Mouse (Mus musculus): ENCODE data around the gene Gm49425. TPM values are rescaled to one million over a fixed set of nuclear protein-coding genes. Genes with fewer than 3 reads are reported as not detected.
A peak's percentile ranks its signal among the peaks of the same experiment; 100 is the strongest.
"Not testable (repeated sequence)": the region's sequence is repeated elsewhere in the genome, so short reads cannot be mapped to it uniquely, and the experiment has no call there.

The Gm49425 gene
- polyA plus RNA-seq (2016; fragmentation: Nextera tagmentation; extraction: Ambion mirVana), result not detected in 2 replicates

DNA sequence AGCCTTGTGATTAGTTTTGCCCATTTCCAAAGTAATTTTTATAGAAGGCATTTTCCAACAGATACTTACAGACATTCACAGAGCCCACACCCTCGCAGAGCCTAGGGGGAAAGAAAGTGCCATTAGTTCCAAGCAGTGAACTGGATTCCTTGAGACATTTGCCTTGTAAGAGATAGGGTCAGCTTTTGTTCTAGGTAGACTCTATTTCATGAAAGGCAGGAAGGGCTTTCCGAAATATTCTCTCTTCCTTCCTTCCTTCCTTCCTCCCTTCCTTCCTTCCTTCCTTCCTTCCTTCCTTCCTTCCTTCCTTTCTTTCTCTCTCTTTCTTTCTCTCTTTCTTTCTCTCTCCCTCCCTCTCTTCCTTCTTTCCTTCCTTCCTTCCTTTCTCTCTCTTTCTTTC is at the start of gene Gm49425:
Gm49425 (minus strand) TSS at position 101 of the 400 bp plus-strand sequence.
- not testable (repeated sequence) for H3K36me3 ChIP-seq (replicated peaks); H3K4me3 ChIP-seq; H3K9me3 ChIP-seq; H3K27ac ChIP-seq; H3K4me1 ChIP-seq; H3K27me3 ChIP-seq (ENCODE audit: poor library complexity, severe bottlenecking); DNase-seq (ENCODE audit: extremely low spot score, low spot score)
- 76% methylated on average over 2 of the region's 2 CpGs for WGBS

- 66% methylated on average over 5 of the region's 5 CpGs for WGBS
- Histone ChIP-seq H3K9me3 (no peaks in the 10 kb centered on the region), H3K27me3 (ENCODE audit: poor library complexity, severe bottlenecking) (peaks cover 4% of the 10 kb centered on the region; the same call in 1 of the 2 replicates), H3K4me1 (peaks cover 11% of the 10 kb centered on the region), H3K36me3 (replicated peaks) (no peaks in the 10 kb centered on the region), H3K27ac (no peak within 1 kb of the TSS), H3K4me3 (no peak within 1 kb of the TSS)
- DNase-seq (ENCODE audit: extremely low spot score, low spot score), result no peak
Measured at GRCm38 (mm10) chr15:101562850-101563249, 45.8 kb upstream of the Gm49425 start, which contains the start of gene Krt90. Krt90 (minus strand) TSS chr15:101562950.

DNA sequence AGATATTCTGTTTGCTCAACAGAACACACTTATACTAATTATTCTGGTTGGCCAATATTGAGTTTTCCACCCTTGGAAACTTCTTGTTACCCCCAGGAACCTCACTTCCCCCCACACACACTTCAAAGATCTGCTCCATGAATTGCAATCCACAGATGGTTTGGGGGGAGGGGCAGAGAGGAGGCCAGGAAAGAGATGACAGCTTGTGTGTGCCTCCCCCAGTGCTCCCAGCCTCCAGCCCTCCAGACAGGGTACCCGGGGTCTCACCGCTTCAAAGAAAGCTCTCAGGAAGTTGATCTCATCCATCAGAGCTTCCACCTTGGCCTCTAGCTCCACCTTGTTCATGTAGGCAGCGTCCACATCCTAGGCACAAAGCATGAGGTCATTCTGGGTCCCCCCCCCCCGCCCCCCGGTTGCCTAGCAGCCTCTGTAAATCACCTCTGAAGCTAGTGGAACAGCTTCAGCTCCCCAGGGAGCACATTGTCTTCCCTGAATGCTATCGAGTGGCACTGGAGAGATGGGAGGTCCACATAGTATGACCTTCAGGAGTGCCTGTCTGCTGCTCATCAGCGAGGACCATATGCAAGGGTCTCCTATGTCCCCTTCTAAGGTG is 41.1 kb upstream of the Gm49425 start:
- peaks cover 20% of the 10 kb centered on the region for H3K4me1 ChIP-seq
- peak; percentile 55 for DNase-seq (ENCODE audit: extremely low spot score, low spot score)
- H3K27me3 ChIP-seq (ENCODE audit: poor library complexity, severe bottlenecking), result peaks cover 30% of the 10 kb centered on the region
- H3K4me3 ChIP-seq, result no peak overlapping the region; the same call in 1 of the 2 replicates
- peak overlapping the region; percentile 56 for H3K27ac ChIP-seq
- WGBS, result 19% methylated on average over 7 of the region's 7 CpGs
- no peaks in the 10 kb centered on the region for H3K36me3 ChIP-seq (replicated peaks)
- H3K9me3 ChIP-seq, result no peaks in the 10 kb centered on the region

GRCm38 (mm10) chr15:101553169-101553568 is 36.1 kb upstream of the Gm49425 start:
- H3K4me3 ChIP-seq, result peak overlapping the region; percentile 23; the same call in 1 of the 2 replicates
- H3K9me3 ChIP-seq, result no peaks in the 10 kb centered on the region
- H3K4me1 ChIP-seq, result peaks cover 21% of the 10 kb centered on the region
- no peak overlapping the region for H3K27ac ChIP-seq
- under 1% methylated on average over 11 of the region's 11 CpGs for WGBS
- no peaks in the 10 kb centered on the region for H3K36me3 ChIP-seq (replicated peaks)
- H3K27me3 ChIP-seq (ENCODE audit: poor library complexity, severe bottlenecking), result peaks cover 48% of the 10 kb centered on the region
- DNase-seq (ENCODE audit: extremely low spot score, low spot score), result peak; percentile 43

- no peaks in the 10 kb centered on the region for H3K36me3 ChIP-seq (replicated peaks)
- 89% methylated on average over 8 of the region's 8 CpGs for WGBS
- H3K27ac ChIP-seq, result no peak overlapping the region
- peaks cover 48% of the 10 kb centered on the region for H3K27me3 ChIP-seq (ENCODE audit: poor library complexity, severe bottlenecking)
- H3K9me3 ChIP-seq, result no peaks in the 10 kb centered on the region
- H3K4me3 ChIP-seq, result no peak overlapping the region
- no peak for DNase-seq (ENCODE audit: extremely low spot score, low spot score)
- peaks cover 11% of the 10 kb centered on the region for H3K4me1 ChIP-seq
Measured at GRCm38 (mm10) chr15:101552188-101552587, 35.1 kb upstream of the Gm49425 start.

- no peak for DNase-seq (ENCODE audit: extremely low spot score, low spot score)
- Histone ChIP-seq H3K36me3 (replicated peaks) (no peaks in the 10 kb centered on the region), H3K4me3 (no peak within 1 kb of the TSS), H3K4me1 (peaks cover 11% of the 10 kb centered on the region), H3K9me3 (no peaks in the 10 kb centered on the region), H3K27ac (no peak within 1 kb of the TSS), H3K27me3 (ENCODE audit: poor library complexity, severe bottlenecking) (peaks cover 41% of the 10 kb centered on the region)
- 86% methylated on average over 7 of the region's 7 CpGs for WGBS
Measured at GRCm38 (mm10) chr15:101550567-101550966, 33.5 kb upstream of the Gm49425 start, which contains the start of gene Krt82. Krt82 (minus strand) TSS chr15:101550667.

- H3K9me3 ChIP-seq, result no peaks in the 10 kb centered on the region
- DNase-seq (ENCODE audit: extremely low spot score, low spot score), result no peak
- WGBS, result 63% methylated on average over 3 of the region's 3 CpGs
- H3K4me1 ChIP-seq, result peaks cover 13% of the 10 kb centered on the region
- no peak overlapping the region for H3K4me3 ChIP-seq
- H3K27ac ChIP-seq, result no peak overlapping the region
- H3K27me3 ChIP-seq (ENCODE audit: poor library complexity, severe bottlenecking), result no peaks in the 10 kb centered on the region
- no peaks in the 10 kb centered on the region for H3K36me3 ChIP-seq (replicated peaks)
Measured at GRCm38 (mm10) chr15:101544478-101544877, 27.4 kb upstream of the Gm49425 start.

- no peak overlapping the region for H3K4me3 ChIP-seq
- H3K36me3 ChIP-seq (replicated peaks), result no peaks in the 10 kb centered on the region
- 0 out of 2 replicates have a peak overlapping the region, but pooled peaks have one; percentile 9 for H3K27ac ChIP-seq
- no peak for DNase-seq (ENCODE audit: extremely low spot score, low spot score)
- WGBS, result 63% methylated on average over 9 of the region's 9 CpGs
- no peaks in the 10 kb centered on the region for H3K27me3 ChIP-seq (ENCODE audit: poor library complexity, severe bottlenecking)
- peaks cover 23% of the 10 kb centered on the region for H3K4me1 ChIP-seq
- no peaks in the 10 kb centered on the region for H3K9me3 ChIP-seq
Measured at GRCm38 (mm10) chr15:101542543-101542942, 25.5 kb upstream of the Gm49425 start.

DNA sequence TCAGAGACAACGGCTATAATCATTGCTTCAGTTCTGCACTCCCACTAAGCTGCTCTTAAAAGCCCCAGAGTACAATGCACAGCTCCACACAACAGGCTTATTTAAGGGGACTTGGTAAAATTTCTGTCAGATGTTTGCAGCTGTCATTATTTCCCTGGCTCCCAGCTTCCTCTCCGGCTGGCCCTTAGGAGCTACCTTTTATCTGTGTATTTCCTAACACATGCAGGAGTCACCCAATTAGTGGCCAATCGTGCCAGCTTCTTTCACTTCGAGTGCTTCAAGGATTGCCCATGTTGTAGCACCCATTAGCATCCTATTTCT is 21.5 kb upstream of the Gm49425 start:
- Histone ChIP-seq H3K27ac (no peak overlapping the region; the same call in 1 of the 2 replicates), H3K36me3 (replicated peaks) (no peaks in the 10 kb centered on the region), H3K4me1 (peaks cover 25% of the 10 kb centered on the region), H3K27me3 (ENCODE audit: poor library complexity, severe bottlenecking) (no peaks in the 10 kb centered on the region), H3K9me3 (no peaks in the 10 kb centered on the region), H3K4me3 (no peak overlapping the region)
- 74% methylated on average over 4 of the region's 4 CpGs for WGBS
- DNase-seq (ENCODE audit: extremely low spot score, low spot score), result no peak

GRCm38 (mm10) chr15:101537864-101538579 is 21.0 kb upstream of the Gm49425 start:
- no peak for DNase-seq (ENCODE audit: extremely low spot score, low spot score)
- H3K36me3 ChIP-seq (replicated peaks), result no peaks in the 10 kb centered on the region
- no peaks in the 10 kb centered on the region for H3K9me3 ChIP-seq
- H3K4me3 ChIP-seq, result no peak overlapping the region
- 55% methylated on average over 7 of the region's 7 CpGs for WGBS
- H3K27me3 ChIP-seq (ENCODE audit: poor library complexity, severe bottlenecking), result no peaks in the 10 kb centered on the region
- H3K4me1 ChIP-seq, result peaks cover 25% of the 10 kb centered on the region
- H3K27ac ChIP-seq, result no peak overlapping the region; the same call in 1 of the 2 replicates

DNA sequence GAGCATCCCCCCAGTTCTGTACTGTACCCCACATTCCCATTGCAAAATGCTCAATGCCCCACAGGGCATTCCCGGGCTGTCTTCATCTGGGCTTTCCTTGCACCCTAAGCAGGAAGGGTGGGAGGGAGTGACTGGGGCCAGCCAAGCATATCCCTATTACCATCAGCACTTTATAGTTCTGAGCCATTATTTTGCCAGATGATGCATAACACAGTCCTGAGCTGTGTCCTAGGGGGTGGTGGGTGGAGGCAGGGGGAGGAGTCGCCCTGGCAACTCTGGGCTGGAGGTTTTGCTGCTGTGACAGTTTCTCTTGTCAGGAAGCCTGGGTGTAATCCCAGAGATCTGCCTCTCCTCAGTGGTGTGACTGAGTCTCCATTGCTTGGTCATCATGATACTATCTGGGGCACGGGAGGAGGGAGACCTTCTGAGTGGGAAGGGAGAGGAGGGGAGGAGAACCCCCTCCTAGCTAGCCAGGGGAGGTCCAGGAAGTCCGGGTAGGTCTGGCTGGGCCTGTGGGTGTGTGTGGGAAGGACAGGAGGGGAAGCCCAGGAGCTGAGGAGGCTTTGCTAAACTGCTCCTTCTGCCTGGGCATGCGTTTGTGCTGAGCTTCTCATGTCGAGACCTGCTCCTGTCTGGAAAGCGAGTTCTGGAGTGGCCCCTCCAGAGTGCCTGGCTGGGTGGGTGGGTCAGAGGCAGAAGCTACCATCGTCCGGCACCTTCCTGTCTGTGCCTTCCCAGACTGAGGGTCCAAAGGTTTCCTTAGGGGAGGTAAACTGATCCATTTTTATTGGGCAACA is 19.2 kb upstream of the Gm49425 start:
- H3K4me1 ChIP-seq, result peaks cover 13% of the 10 kb centered on the region; the same call in 1 of the 2 replicates

DNA sequence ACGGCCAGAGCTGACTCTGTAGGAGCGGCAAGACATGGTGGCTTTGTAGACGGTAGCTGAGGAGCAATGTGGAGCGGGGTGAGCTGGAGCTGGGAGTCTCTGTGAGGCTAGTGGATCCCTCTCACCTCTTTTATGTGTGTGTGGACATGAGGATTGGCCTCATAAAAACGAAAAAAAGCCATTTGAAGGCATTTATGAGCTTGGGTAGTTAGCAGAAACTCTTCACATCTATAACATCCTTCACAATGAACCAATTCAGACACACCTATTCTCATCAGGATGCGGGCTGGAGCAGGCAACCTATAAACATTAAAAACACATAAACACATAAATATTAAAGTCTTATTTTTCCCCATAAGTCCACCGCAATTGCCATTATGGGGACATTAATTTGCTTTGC is 15.7 kb upstream of the Gm49425 start, which contains the start of gene Krt84:
Krt84 (minus strand) TSS at position 101 of the 400 bp plus-strand sequence.
- H3K27me3 ChIP-seq (ENCODE audit: poor library complexity, severe bottlenecking), result no peaks in the 10 kb centered on the region
- no peak within 1 kb of the TSS for H3K27ac ChIP-seq
- 88% methylated on average over 7 of the region's 7 CpGs for WGBS
- no peaks in the 10 kb centered on the region for H3K36me3 ChIP-seq (replicated peaks)
- H3K9me3 ChIP-seq, result no peaks in the 10 kb centered on the region
- H3K4me3 ChIP-seq, result no peak within 1 kb of the TSS
- peaks cover 4% of the 10 kb centered on the region; the same call in 1 of the 2 replicates for H3K4me1 ChIP-seq
- DNase-seq (ENCODE audit: extremely low spot score, low spot score), result no peak

More for the DNA sequence above, 19.2 kb upstream of the Gm49425 start:
- H3K36me3 ChIP-seq (replicated peaks), result no peaks in the 10 kb centered on the region
- H3K27ac ChIP-seq, result no peak overlapping the region
- H3K9me3 ChIP-seq, result no peaks in the 10 kb centered on the region
- no peaks in the 10 kb centered on the region for H3K27me3 ChIP-seq (ENCODE audit: poor library complexity, severe bottlenecking)
- no peak overlapping the region for H3K4me3 ChIP-seq
- DNase-seq (ENCODE audit: extremely low spot score, low spot score), result no peak
- 75% methylated on average over 9 of the region's 9 CpGs for WGBS
